Mouse (Mus musculus) adipocyte (in vitro differentiated cells): Measurements from ENCODE around the gene Tlr12.
A peak's percentile ranks its signal among the peaks of the same experiment; 100 is the strongest.
"Not testable (repeated sequence)": the region's sequence is repeated elsewhere in the genome, so short reads cannot be mapped to it uniquely, and the experiment has no call there.

ENCODE experiments used
- DNase-seq: peaks from one replicate; pipeline ENCODE4 v3.0.0-alpha.2; 2016; ENCODE audit warnings: low spot score

Tlr12 gene

GRCm38 (mm10) chr4:128618963-128619362 lies 544 bp upstream of the Tlr12 start:
- DNase-seq: no peak

GRCm38 (mm10) chr4:128617363-128618120 lies 877 bp downstream of the Tlr12 start:
- DNase-seq: no peak

- DNase-seq: no peak
These were observed 2.7 kb downstream of the Tlr12 start for GRCm38 (mm10) chr4:128615761-128616160.

- DNase-seq: peak; percentile 61
These were observed 5.1 kb downstream of the Tlr12 start for GRCm38 (mm10) chr4:128613326-128613725.

- not testable (repeated sequence) for DNase-seq
These were observed 6.7 kb downstream of the Tlr12 start for GRCm38 (mm10) chr4:128611726-128612125.

- no peak for DNase-seq
These were observed 7.7 kb downstream of the Tlr12 start for GRCm38 (mm10) chr4:128610706-128611105.

- peak; percentile 98 for DNase-seq
These were observed 8.5 kb downstream of the Tlr12 start, which contains the start of gene Zscan20 for GRCm38 (mm10) chr4:128609925-128610402. Gene Zscan20 (minus strand): TSS chr4:128610098.

- DNase-seq: no peak
These were observed 9.0 kb downstream of the Tlr12 start for GRCm38 (mm10) chr4:128609276-128609924.

GRCm38 (mm10) chr4:128607661-128608060 lies 10.8 kb downstream of the Tlr12 start:
- no peak for DNase-seq

GRCm38 (mm10) chr4:128606586-128606985 lies 11.8 kb downstream of the Tlr12 start:
- no peak for DNase-seq

- DNase-seq: no peak
These were observed 20.4 kb downstream of the Tlr12 start for GRCm38 (mm10) chr4:128597801-128598560.

- no peak for DNase-seq
These were observed 24.4 kb downstream of the Tlr12 start for GRCm38 (mm10) chr4:128594062-128594461.

GRCm38 (mm10) chr4:128593286-128593685 lies 25.1 kb downstream of the Tlr12 start:
- no peak for DNase-seq

- peak; percentile 7 for DNase-seq
These were observed 39.2 kb downstream of the Tlr12 start for GRCm38 (mm10) chr4:128579182-128579581.

- DNase-seq: peak; percentile 3
These were observed 42.6 kb downstream of the Tlr12 start for GRCm38 (mm10) chr4:128575811-128576210.
